Comparison of ENCODE assay signal across 8 mouse cellular contexts in genomic region chr8:104564633-104565456, GRCm38 (mm10). TPM values are rescaled to one million over a fixed set of nuclear protein-coding genes. Genes with fewer than 3 reads are reported as not detected.
A peak's percentile ranks its signal among the peaks of the same experiment; 100 is the strongest.
DNase-seq lines count a peak whose midpoint lies in the region; ATAC-seq and TF ChIP-seq lines count a peak whose summit lies in the region.

No protein-coding gene starts in this region.

- peak overlapping the region in 2 of 3 experiments; percentile 30 to 35 for H3K4me3 ChIP-seq in CH12.LX (replicated peaks in 1 of 3; ENCODE audit: low read depth in 2 of 3, low read length in 2 of 3, poor library complexity in 1 of 3)
- H3K4me3 ChIP-seq in forebrain, embryonic 10.5 days = no peak overlapping the region
- H3K4me3 ChIP-seq in heart, embryonic 15.5 days = 0 out of 2 replicates have a peak overlapping the region, but pooled peaks have one; percentile 17
- H3K4me3 ChIP-seq in liver, embryonic 13.5 days (replicated peaks) = no peak overlapping the region
- H3K4me3 ChIP-seq in stomach, embryonic 15.5 days (replicated peaks) = no peak overlapping the region

- H3K4me1 ChIP-seq in CH12.LX (ENCODE audit: control insufficient read depth in 1 of 2, insufficient read depth in 2 of 2) = peaks cover 0 to 11% of the 10 kb centered on the region in 2 experiments; a peak in 2 of 4 replicates
- H3K4me1 ChIP-seq in forebrain, embryonic 10.5 days = no peaks in the 10 kb centered on the region
- H3K4me1 ChIP-seq in heart, embryonic 15.5 days (replicated peaks) = peaks cover 5% of the 10 kb centered on the region; the same call in 1 of the 2 replicates
- H3K4me1 ChIP-seq in liver, embryonic 13.5 days (replicated peaks) = peaks cover 7% of the 10 kb centered on the region
- no peaks in the 10 kb centered on the region for H3K4me1 ChIP-seq in stomach, embryonic 15.5 days

- no peak for TF ChIP-seq EP300 in CH12.LX (IDR thresholded peaks at IDR 0.05; ENCODE audit: low read length)

- H3K27ac ChIP-seq in CH12.LX (ENCODE audit: insufficient read depth, low read depth) = no peak overlapping the region
- no peak overlapping the region for H3K27ac ChIP-seq in forebrain, embryonic 10.5 days
- no peak overlapping the region for H3K27ac ChIP-seq in heart, embryonic 15.5 days
- no peak overlapping the region for H3K27ac ChIP-seq in liver, embryonic 13.5 days
- H3K27ac ChIP-seq in stomach, embryonic 15.5 days = no peak overlapping the region

- dilution Hi-C loops in CH12.LX (cut with MboI; ENCODE audit: extremely low pct_ligation_motif_present, extremely low pct_unique_long_range_greater_than_20kb, low sequenced_read_pairs) = no loop called here

- TF ChIP-seq CTCF in CH12.LX (conservative IDR thresholded peaks at IDR 0.05 in 1 of 2, IDR thresholded peaks at IDR 0.05 in 1 of 2; ENCODE audit: low read depth in 2 of 2, low read length in 2 of 2) = peak; percentile 54 to 99

- no peaks in the 10 kb centered on the region for H3K79me2 ChIP-seq in CH12.LX (replicated peaks; ENCODE audit: control insufficient read depth, extremely low read depth, insufficient read depth, poor library complexity, severe bottlenecking)

- WGBS in forebrain, embryonic 10.5 days = 16% methylated on average over 22 of the region's 22 CpGs
- 19% methylated on average over 22 of the region's 22 CpGs for WGBS in heart, embryonic 15.5 days
- 14% methylated on average over 22 of the region's 22 CpGs for WGBS in liver, embryonic 13.5 days (ENCODE audit: insufficient replicate concordance)
- 17% methylated on average over 22 of the region's 22 CpGs for WGBS in stomach, embryonic 15.5 days

- H3K4me2 ChIP-seq in CH12.LX (ENCODE audit: insufficient read depth, low read depth, poor library complexity, severe bottlenecking) = peak overlapping the region; percentile 80; the same call in 1 of the 2 replicates
- H3K4me2 ChIP-seq in heart, embryonic 15.5 days = peak overlapping the region; percentile 43
- H3K4me2 ChIP-seq in liver, embryonic 13.5 days = peak overlapping the region; percentile 34; the same call in 1 of the 2 replicates
- H3K4me2 ChIP-seq in stomach, embryonic 15.5 days = peak overlapping the region; percentile 39

- H3K27me3 ChIP-seq in CH12.LX (replicated peaks) = peaks cover 12% of the 10 kb centered on the region
- H3K27me3 ChIP-seq in forebrain, embryonic 10.5 days (ENCODE audit: poor library complexity, severe bottlenecking) = no peaks in the 10 kb centered on the region; the same call in 1 of the 2 replicates
- no peaks in the 10 kb centered on the region for H3K27me3 ChIP-seq in heart, embryonic 15.5 days
- no peaks in the 10 kb centered on the region for H3K27me3 ChIP-seq in liver, embryonic 13.5 days
- H3K27me3 ChIP-seq in stomach, embryonic 15.5 days (replicated peaks) = no peaks in the 10 kb centered on the region

- 0 out of 2 replicates have a peak, but pooled peaks have one; percentile 23 for TF ChIP-seq POLR2A in CH12.LX (IDR thresholded peaks at IDR 0.05; ENCODE audit: low read depth, low read length)

- H3K36me3 ChIP-seq in CH12.LX (replicated peaks in 1 of 2; ENCODE audit: control insufficient read depth in 1 of 2, insufficient read depth in 1 of 2, low read length in 1 of 2) = no peaks in the 10 kb centered on the region
- H3K36me3 ChIP-seq in forebrain, embryonic 10.5 days (replicated peaks) = no peaks in the 10 kb centered on the region
- no peaks in the 10 kb centered on the region for H3K36me3 ChIP-seq in heart, embryonic 15.5 days
- H3K36me3 ChIP-seq in liver, embryonic 13.5 days = no peaks in the 10 kb centered on the region
- H3K36me3 ChIP-seq in stomach, embryonic 15.5 days = no peaks in the 10 kb centered on the region

- H3K9me3 ChIP-seq in CH12.LX (replicated peaks; ENCODE audit: low read length) = no peaks in the 10 kb centered on the region
- H3K9me3 ChIP-seq in forebrain, embryonic 10.5 days = no peaks in the 10 kb centered on the region
- no peaks in the 10 kb centered on the region for H3K9me3 ChIP-seq in heart, embryonic 15.5 days (replicated peaks)
- no peaks in the 10 kb centered on the region for H3K9me3 ChIP-seq in liver, embryonic 13.5 days (replicated peaks)
- H3K9me3 ChIP-seq in stomach, embryonic 15.5 days = no peaks in the 10 kb centered on the region

- in situ Hi-C loops in CH12.LX (cut with MboI; ENCODE audit: low pct_ligation_motif_present, low pct_unique_long_range_greater_than_20kb, low sequenced_read_pairs) = no loop called here

- ATAC-seq in heart, embryonic 15.5 days (replicated peaks; ENCODE audit: insufficient number of reproducible peaks, insufficient read depth, low FRiP score, low read depth) = peak; percentile 66
- ATAC-seq in liver, embryonic 13.5 days (ENCODE audit: low read depth) = peak; percentile 87
- ATAC-seq in stomach, embryonic 15.5 days (ENCODE audit: insufficient read depth, low FRiP score, low read depth) = peak; percentile 89

- peak; percentile 34 for TF ChIP-seq RAD21 in CH12.LX (IDR thresholded peaks at IDR 0.05; ENCODE audit: low read depth, low read length)

- H3K9ac ChIP-seq in CH12.LX (ENCODE audit: insufficient read depth, low read depth) = no peak overlapping the region
- H3K9ac ChIP-seq in heart, embryonic 15.5 days = no peak overlapping the region
- H3K9ac ChIP-seq in liver, embryonic 13.5 days = no peak overlapping the region
- no peak overlapping the region for H3K9ac ChIP-seq in stomach, embryonic 15.5 days

- DNase-seq in CH12.LX (ENCODE audit: extremely low read depth) = peak; percentile 97
- DNase-seq in c-Kit-positive CD71-negative TER-119-negative erythroid progenitor cells, embryonic 14.5 days (ENCODE audit: low read depth) = peak; percentile 88
- peak; percentile 84 for DNase-seq in forebrain, embryonic 10.5 days (ENCODE audit: extremely low spot score, low spot score)
- peak; percentile 91 for DNase-seq in kidney, postnatal 14 days
- peak; percentile 74 for DNase-seq in liver, embryonic 13.5 days
- peak; percentile 87 for DNase-seq in neural tube, embryonic 10.5 days (ENCODE audit: extremely low spot score, low spot score)

TF ChIP-seq in CH12.LX, 34 proteins besides CTCF, POLR2A, EP300 and RAD21 (continues in another document):
- TF ChIP-seq IRF4 (IDR thresholded peaks at IDR 0.05; ENCODE audit: low read depth, low read length) = peak; percentile 60
- 0 out of 2 replicates have a peak, but pooled peaks have one; percentile 26 for TF ChIP-seq JUND (conservative IDR thresholded peaks at IDR 0.05; ENCODE audit: low read depth, low read length)
- no peak for TF ChIP-seq KAT2A (IDR thresholded peaks at IDR 0.05; ENCODE audit: insufficient replicate concordance, low read length)
- 0 out of 2 replicates have a peak, but pooled peaks have one; percentile 21 for TF ChIP-seq MYC (IDR thresholded peaks at IDR 0.05; ENCODE audit: low read depth, low read length)
- peak; percentile 93 for TF ChIP-seq MAZ (IDR thresholded peaks at IDR 0.05; ENCODE audit: low read depth, low read length)
- TF ChIP-seq CHD2 (IDR thresholded peaks at IDR 0.05; ENCODE audit: low read length) = peak; percentile 88

RNA-seq across cellular contexts. Expression of gene Pdp2, which starts 26.4 kb away (rescaled TPM):
- total RNA-seq in CH12.LX (2012; rRNA removed) = 8.7 and 11.9 TPM in 2 replicates
- 6.9 and 7.6 TPM in 2 replicates for total RNA-seq in CH12.LX (2014; rRNA removed)
- polyA plus RNA-seq in CH12.LX (2012; ENCODE audit: insufficient read length, low read depth) = 8.3 and 9.6 TPM in 2 replicates
- 14.2 and 14.6 TPM in 2 replicates for polyA plus RNA-seq in forebrain, embryonic 10.5 days (2016; fragmentation: Nextera tagmentation; extraction: Ambion mirVana)
- polyA plus RNA-seq in heart, embryonic 15.5 days (2015; fragmentation: Nextera tagmentation; extraction: Ambion mirVana) = 5.8 and 7.3 TPM in 2 replicates
- 4.4 and 5.7 TPM in 2 replicates for polyA plus RNA-seq in liver, embryonic 13.5 days (2015; fragmentation: Nextera tagmentation; extraction: Ambion mirVana)
- polyA plus RNA-seq in stomach, embryonic 15.5 days (2015; fragmentation: Nextera tagmentation; extraction: Ambion mirVana) = 11.8 and 13.4 TPM in 2 replicates

RNA-seq across cellular contexts. Expression of gene Car7, which starts 30.4 kb away (rescaled TPM):
- total RNA-seq in CH12.LX (2012; rRNA removed) (0.85 and 0.88 TPM in 2 replicates), CH12.LX (2014; rRNA removed) (0.62 and 0.92 TPM in 2 replicates)
- 1.2 and 1.3 TPM in 2 replicates for polyA plus RNA-seq in CH12.LX (2012; ENCODE audit: insufficient read length, low read depth)
- 1.1 and 1.3 TPM in 2 replicates for polyA plus RNA-seq in forebrain, embryonic 10.5 days (2016; fragmentation: Nextera tagmentation; extraction: Ambion mirVana)
- 2.4 and 2.8 TPM in 2 replicates for polyA plus RNA-seq in heart, embryonic 15.5 days (2015; fragmentation: Nextera tagmentation; extraction: Ambion mirVana)
- polyA plus RNA-seq in liver, embryonic 13.5 days (2015; fragmentation: Nextera tagmentation; extraction: Ambion mirVana) = 3.7 and 4.2 TPM in 2 replicates
- 1.0 TPM in 2 replicates for polyA plus RNA-seq in stomach, embryonic 15.5 days (2015; fragmentation: Nextera tagmentation; extraction: Ambion mirVana)

RNA-seq across cellular contexts. Expression of gene Nae1, which starts 30.4 kb away (rescaled TPM):
- total RNA-seq in CH12.LX (2012; rRNA removed) = 26.0 and 34.5 TPM in 2 replicates
- total RNA-seq in CH12.LX (2014; rRNA removed) = 95.0 and 113 TPM in 2 replicates
- 33.6 and 36.5 TPM in 2 replicates for polyA plus RNA-seq in CH12.LX (2012; ENCODE audit: insufficient read length, low read depth)
- polyA plus RNA-seq in forebrain, embryonic 10.5 days (2016; fragmentation: Nextera tagmentation; extraction: Ambion mirVana) = 133 and 146 TPM in 2 replicates
- polyA plus RNA-seq in heart, embryonic 15.5 days (2015; fragmentation: Nextera tagmentation; extraction: Ambion mirVana) = 63.4 and 64.4 TPM in 2 replicates
- polyA plus RNA-seq in liver, embryonic 13.5 days (2015; fragmentation: Nextera tagmentation; extraction: Ambion mirVana) = 43.1 and 49.9 TPM in 2 replicates
- polyA plus RNA-seq in stomach, embryonic 15.5 days (2015; fragmentation: Nextera tagmentation; extraction: Ambion mirVana) = 84.4 and 91.2 TPM in 2 replicates

RNA-seq across cellular contexts. Expression of gene Terb1, which starts 55.1 kb away (rescaled TPM):
- total RNA-seq in CH12.LX (2012; rRNA removed) = not detected in 2 replicates
- total RNA-seq in CH12.LX (2014; rRNA removed) = not detected in 2 replicates
- polyA plus RNA-seq in CH12.LX (2012; ENCODE audit: insufficient read length, low read depth) = not detected in 2 replicates
- polyA plus RNA-seq in forebrain, embryonic 10.5 days (2016; fragmentation: Nextera tagmentation; extraction: Ambion mirVana) = 0.10 TPM in 2 replicates
- 0.09 and 0.32 TPM in 2 replicates for polyA plus RNA-seq in heart, embryonic 15.5 days (2015; fragmentation: Nextera tagmentation; extraction: Ambion mirVana)
- 0.03 TPM in 1 of 2 replicates, not detected in the other for polyA plus RNA-seq in liver, embryonic 13.5 days (2015; fragmentation: Nextera tagmentation; extraction: Ambion mirVana)
- 0.21 and 0.32 TPM in 2 replicates for polyA plus RNA-seq in stomach, embryonic 15.5 days (2015; fragmentation: Nextera tagmentation; extraction: Ambion mirVana)

RNA-seq across cellular contexts. Expression of gene Cdh16, which starts 59.4 kb away (rescaled TPM):
- total RNA-seq in CH12.LX (2012; rRNA removed) (not detected in 2 replicates), CH12.LX (2014; rRNA removed) (not detected in 2 replicates)
- polyA plus RNA-seq in CH12.LX (2012; ENCODE audit: insufficient read length, low read depth) = not detected in 2 replicates
- not detected in 2 replicates for polyA plus RNA-seq in forebrain, embryonic 10.5 days (2016; fragmentation: Nextera tagmentation; extraction: Ambion mirVana)
- polyA plus RNA-seq in heart, embryonic 15.5 days (2015; fragmentation: Nextera tagmentation; extraction: Ambion mirVana) = 17.7 and 20.2 TPM in 2 replicates
- not detected in 2 replicates for polyA plus RNA-seq in liver, embryonic 13.5 days (2015; fragmentation: Nextera tagmentation; extraction: Ambion mirVana)
- polyA plus RNA-seq in stomach, embryonic 15.5 days (2015; fragmentation: Nextera tagmentation; extraction: Ambion mirVana) = 0.92 and 2.7 TPM in 2 replicates

Comparison
In these comparisons a context has a peak if more than half of its experiments do, and no peak if none do; other contexts are left out.
1. H3K4me3 ChIP-seq: peak in CH12.LX (2 of 3) and heart, embryonic 15.5 days (single experiment); none in forebrain, embryonic 10.5 days (single experiment), liver, embryonic 13.5 days (single experiment) and stomach, embryonic 15.5 days (single experiment).
2. Peak in every context shown above with its lines, with median percentiles within 50 percentile points of each other: DNase-seq, H3K4me2 ChIP-seq and ATAC-seq.